Mouse (Mus musculus) ovary, adult 18-20 months (tissue): ENCODE data around the gene Cfap44.

Experiments used
- DNase-seq: peaks from one replicate; pipeline ENCODE4 v3.0.0; 2022; ENCODE audit warnings: low spot score, mixed read lengths

Gene Cfap44

DNA sequence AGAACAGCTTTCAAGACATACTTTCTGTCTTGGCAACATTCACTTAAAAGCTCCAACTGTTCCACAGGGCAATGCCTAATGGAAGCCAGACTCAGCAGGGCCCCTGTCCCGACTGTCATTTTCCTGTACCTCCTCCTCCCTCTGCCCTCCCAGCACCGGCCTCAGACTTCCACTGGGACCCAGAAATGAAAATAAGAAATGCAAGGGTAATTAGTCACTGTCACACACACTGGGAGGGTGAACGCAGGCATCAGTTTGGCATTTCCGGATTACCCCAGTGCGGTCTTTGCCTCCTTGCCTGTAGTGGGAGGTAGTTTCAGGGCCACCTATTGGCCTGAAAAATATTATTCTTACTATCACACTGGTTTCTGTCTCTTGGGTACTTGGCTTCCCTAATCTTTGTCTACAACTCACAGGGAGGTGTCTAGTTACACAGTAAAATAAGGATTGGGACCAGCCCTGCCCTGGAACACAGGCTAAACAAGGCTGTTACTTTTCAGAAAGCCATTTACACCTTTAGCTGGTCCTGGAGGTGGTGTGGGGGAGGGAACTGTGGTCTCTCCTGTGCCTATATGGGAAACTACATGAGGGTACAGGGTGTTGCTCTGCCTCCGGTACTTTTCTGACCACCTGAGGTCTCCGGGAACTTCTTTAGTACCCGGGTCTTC is 100.0 kb downstream of the Cfap44 start:
- DNase-seq = no peak

- no peak for DNase-seq
Measured at GRCm38 (mm10) chr16:44496971-44497464, 102.4 kb downstream of the Cfap44 start.

DNA sequence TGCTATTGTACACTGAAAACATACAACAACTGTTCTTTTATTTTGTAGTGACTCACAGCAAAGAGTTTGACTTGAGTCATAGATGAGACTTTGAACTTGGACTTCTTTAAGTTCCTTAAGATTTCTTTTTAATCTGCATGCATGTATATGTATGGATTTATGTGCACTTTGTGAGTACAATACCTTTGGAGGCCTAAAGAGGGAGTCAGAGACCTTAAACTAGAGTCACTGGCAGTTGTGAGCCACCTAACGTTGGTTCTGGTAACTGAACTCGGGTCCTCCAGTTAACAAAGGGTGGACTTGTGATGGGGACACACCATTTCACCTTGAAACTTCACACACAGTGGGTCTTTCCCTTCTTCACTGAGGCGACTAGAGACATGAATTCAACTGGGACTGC is 103.9 kb downstream of the Cfap44 start:
- no peak for DNase-seq

DNA sequence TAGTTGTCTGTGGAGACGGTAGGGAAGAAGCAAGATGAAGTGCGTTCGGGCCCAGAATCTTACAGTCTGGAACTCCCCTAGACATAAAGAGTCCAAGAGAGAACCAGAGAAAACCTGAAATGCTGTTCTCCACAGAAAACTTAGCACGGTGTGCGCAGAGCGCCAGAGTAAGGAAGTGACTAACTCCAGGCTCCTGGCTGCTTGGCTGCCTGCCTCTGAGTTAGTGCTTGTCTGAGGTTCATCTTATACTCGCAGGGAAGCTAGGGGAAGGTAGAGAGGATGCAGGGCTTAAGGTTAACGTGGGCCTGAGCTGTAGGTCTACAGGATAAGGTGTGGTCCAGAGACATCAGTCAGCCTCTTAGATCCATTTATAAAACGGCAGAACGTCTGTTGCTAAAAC is 107.2 kb downstream of the Cfap44 start:
- no peak for DNase-seq

DNA sequence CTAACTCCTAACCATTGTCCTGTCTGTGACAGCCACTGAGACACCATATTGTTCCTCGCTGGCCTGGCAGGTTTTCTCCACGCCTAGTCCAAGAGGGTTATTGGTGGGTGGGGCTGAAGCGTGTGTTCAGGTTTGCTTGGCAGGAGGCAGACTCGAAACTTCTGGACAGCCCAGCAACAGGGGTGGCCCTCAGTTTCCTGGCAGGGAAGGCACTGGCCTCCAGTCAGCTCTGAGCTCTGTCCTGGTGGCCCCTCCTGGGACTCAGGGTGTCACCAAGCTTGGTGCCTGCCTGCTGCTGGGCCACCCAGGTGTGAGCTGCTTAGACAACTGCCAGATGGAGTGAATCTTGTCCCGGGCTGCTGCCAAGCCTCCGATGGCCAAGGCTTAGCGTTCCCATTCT is 107.7 kb downstream of the Cfap44 start:
- DNase-seq = no peak

GRCm38 (mm10) chr16:44502895-44503575 is 108.4 kb downstream of the Cfap44 start:
- no peak for DNase-seq

DNA sequence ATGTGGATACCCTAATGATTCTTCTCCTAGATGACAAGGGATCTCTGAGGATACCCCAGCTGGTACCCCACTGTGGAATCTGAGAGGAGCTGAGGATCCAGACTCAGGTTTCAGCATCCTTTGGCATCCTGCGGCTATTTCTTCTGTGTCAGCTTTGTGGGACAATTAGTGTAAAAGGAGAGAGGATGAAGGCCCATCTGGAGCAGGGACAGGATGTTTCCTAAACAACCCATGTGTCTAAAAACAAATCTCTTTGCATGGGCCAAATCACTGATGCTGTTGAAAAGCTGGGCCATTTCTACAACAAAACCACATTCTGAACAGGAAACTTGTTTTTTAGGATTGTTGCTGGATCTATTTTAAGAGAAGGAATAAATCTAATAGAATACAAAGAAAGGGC is 110.6 kb downstream of the Cfap44 start:
- DNase-seq = no peak

- no peak for DNase-seq
Measured at GRCm38 (mm10) chr16:44507027-44507929, 112.7 kb downstream of the Cfap44 start.

GRCm38 (mm10) chr16:44508025-44508424 is 113.4 kb downstream of the Cfap44 start:
- DNase-seq = no peak

- no peak for DNase-seq
Measured at GRCm38 (mm10) chr16:44508772-44509171, 114.2 kb downstream of the Cfap44 start.

DNA sequence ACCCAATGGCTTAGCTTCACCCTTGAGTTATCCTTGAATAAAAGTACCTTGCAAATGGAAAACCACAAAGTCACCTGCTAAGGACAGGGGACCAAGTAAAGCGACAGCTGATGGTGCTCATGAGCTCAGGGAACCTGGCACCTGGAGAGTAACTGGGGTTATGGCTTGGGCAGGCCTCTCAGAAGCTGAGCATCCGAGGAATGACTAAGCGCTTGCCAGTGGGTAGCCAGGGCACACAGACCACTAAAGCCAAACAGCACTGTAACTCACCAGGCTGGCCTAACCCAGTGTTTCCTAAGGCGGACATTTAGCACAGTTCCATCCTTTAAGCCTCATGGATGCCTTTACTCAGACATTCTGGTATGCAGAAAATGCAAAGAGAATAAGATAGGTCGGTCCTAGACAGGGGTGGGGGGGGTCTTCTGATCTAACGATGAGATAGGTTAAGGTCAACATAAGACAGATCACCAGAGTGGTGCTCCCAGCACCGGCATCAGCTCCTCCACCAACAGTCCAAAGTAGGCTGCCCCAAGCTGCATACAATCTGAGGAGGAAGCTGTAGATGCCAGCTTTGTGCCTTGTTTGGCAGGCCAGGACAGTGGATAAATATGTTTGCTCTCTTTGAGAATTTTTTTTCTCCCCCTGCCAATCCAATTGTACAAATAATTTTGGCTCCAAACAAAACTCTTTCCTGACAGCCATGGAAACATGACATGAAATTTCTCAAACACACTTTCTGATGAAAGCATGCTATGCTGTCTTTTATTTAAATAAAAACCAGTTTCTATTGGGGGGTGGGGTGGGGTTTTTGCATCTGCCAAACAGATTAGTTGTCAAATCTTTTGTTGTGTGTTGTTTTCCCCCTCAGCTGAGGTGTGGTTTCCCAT is 115.1 kb downstream of the Cfap44 start:
- no peak for DNase-seq

DNA sequence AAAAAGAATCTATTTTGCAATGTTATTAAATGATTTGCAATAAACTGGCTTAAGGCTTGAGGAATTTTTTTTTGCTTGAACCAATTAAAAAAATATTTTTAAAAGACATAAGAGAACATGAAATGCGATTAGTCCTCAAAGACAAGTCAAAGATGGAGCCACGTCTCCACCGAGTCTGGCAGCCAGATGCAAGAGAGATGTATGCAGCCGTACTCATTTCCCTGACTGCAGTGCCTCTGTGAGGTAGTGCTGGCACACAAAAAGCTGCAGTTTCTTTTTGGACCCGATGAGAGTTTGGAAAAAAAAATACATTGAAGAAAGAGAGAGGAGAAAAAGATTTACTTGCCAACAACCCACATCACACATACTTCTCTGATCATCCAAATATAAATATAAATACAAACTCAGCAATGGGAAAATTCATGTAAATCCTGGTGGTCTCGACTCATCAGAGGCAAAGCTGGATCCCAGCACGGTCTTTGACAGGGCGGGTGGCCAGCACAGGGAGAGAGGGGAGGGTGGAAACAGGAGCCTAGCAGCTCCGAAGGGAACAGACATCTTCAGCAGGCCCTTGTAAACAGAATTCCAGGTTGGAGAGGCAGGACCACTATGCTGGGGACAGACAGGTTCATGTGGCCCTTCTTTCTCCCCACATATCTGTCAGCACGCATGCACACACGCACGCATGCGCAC is 116.1 kb downstream of the Cfap44 start:
- DNase-seq = no peak

DNA sequence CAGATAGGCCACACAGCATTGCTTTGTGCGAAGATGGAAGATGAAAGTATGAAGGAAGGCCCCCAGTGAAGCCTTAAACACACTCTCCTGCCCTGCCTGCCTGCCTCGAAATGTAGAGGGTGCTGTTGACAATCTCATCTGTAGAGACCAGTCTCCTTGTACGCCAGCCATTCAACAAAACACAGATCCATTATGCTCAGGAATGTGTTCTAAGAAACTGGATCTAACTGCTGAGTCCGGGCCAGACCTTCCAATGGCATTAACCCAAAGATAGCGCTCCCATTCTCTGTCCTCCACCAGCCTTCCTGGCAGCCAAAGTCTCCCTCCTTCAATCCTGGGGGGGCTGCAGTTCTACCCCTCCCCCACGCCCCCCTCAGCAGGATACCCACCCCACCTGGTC is 121.9 kb downstream of the Cfap44 start:
- no peak for DNase-seq

GRCm38 (mm10) chr16:44523595-44523994 is 129.0 kb downstream of the Cfap44 start:
- no peak for DNase-seq

GRCm38 (mm10) chr16:44526044-44526443 is 131.4 kb downstream of the Cfap44 start:
- no peak for DNase-seq

DNA sequence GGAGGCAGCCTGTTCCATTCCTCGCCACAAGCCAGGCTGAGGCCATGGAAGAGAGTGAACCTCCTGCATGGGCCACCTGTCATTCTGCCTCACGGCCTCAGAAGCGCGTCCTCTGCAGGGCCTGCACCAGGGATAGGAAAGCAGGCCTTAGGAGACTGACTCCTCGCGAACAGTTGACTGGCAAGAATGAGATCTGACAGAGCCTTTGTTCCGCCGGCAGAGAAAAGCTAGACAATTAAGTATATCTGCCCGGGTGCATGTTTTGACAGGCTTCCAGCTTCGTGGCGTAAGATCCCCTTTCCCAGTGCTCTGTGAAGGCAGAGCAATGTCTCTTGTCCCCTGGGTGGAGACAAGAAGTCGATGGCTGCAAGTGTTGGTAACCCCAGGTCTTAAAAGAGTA is 132.1 kb downstream of the Cfap44 start:
- DNase-seq = no peak

DNA sequence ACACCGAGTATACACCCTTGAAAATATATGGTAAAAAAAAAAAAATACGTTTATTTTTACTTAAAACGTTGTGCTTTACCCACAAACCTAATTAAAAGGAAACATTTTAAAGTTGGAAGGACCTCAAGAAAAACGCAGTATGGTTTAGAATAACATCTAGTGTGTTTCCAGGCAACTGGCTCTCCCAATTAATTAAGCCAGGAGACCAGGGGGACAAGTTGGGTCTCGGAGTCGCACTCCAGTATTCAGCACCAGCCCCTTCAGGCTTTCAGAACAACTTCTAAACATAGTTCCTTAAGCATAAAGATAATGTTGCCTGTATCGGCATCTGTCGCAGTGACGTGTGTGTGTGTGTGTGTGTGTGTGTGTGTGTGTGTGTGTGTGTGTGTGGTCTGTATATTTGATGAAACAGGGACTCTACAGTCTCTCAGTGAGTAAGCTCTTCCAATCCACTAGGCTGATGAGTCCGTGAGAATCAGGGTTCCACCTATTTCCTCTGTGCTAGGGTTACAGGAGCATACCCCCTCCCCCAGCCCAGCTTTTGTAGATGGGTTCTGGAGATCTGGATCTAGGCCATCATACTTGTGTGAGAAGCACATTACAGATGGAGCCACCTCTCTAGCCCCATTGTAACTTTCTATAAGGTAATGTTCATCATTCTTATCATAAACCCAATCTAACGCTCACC is 132.8 kb downstream of the Cfap44 start:
- DNase-seq = no peak

DNA sequence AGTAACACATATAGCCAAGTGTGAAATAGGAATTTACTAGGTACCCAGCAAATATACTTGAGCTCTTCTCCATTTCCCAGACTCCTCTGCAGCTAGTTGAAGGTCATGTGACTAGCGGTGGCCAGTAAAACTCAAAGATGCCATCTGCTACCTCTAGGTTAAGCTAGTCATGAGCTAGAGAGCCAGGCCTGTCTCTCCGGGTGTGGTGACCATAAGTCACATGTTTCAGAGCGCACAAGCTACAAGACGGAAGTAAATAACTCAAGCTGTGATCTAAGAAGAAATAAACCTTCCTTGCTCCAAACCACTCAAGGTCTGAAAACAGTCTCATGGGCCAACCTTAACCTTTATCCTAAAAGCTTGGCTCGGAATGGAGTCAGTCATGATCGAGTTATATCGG is 134.4 kb downstream of the Cfap44 start:
- DNase-seq = no peak

GRCm38 (mm10) chr16:44529691-44530090 is 135.1 kb downstream of the Cfap44 start:
- no peak for DNase-seq

DNA sequence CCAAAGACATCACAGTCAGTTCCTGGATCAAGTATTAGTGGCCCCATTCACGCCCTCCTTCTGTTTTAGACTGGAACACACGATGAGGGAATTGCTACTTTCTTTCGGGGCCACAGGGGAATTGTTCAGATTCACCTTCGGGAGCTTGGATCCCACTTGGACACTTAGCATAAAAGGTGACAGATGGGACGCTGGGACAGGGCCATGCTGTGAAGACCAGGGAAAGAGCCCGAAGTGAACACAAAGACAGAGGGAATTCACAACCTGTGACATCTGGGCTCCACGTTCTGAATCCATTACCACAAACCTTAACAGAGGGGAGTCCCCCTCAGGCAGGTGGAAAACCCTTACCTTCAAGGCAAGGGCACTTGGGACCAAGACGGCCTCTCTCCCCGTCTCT is 135.6 kb downstream of the Cfap44 start:
- DNase-seq = no peak
